ENCODE assay signal across 8 mouse cellular contexts in genomic region chr2:23155777-23156607, GRCm38 (mm10). TPM values are rescaled to one million over a fixed set of nuclear protein-coding genes. Genes with fewer than 3 reads are reported as not detected.
A peak's percentile ranks its signal among the peaks of the same experiment; 100 is the strongest.
DNase-seq lines count a peak whose midpoint lies in the region; ATAC-seq and TF ChIP-seq lines count a peak whose summit lies in the region.

Mastl (minus strand) TSS chr2:23156024.
Yme1l1 (plus strand) TSS chr2:23156369.

- H3K4me2 ChIP-seq in embryonic facial prominence, embryonic 14.5 days (ENCODE audit: low read depth, low read length): peak within 1 kb of the TSS; percentile 87
- peak within 1 kb of the TSS; percentile 88 for H3K4me2 ChIP-seq in limb, embryonic 13.5 days (replicated peaks)
- H3K4me2 ChIP-seq in midbrain, embryonic 16.5 days (ENCODE audit: low read length): peak within 1 kb of the TSS; percentile 76

- TF ChIP-seq CTCF in heart, adult 2 months (IDR thresholded peaks at IDR 0.05): peak; percentile 53

- H3K79me2 ChIP-seq in heart, adult 2 months (replicated peaks; ENCODE audit: control insufficient read depth, insufficient read depth, low read length): peaks cover 5% of the 10 kb centered on the region

- H3K27ac ChIP-seq in embryonic facial prominence, embryonic 14.5 days (replicated peaks; ENCODE audit: low read depth, low read length): peak within 1 kb of the TSS; percentile 99
- H3K27ac ChIP-seq in heart, adult 2 months: peak within 1 kb of the TSS; percentile 99
- H3K27ac ChIP-seq in limb, embryonic 13.5 days: peak within 1 kb of the TSS; percentile 98
- peak within 1 kb of the TSS; percentile 98 for H3K27ac ChIP-seq in midbrain, embryonic 16.5 days (ENCODE audit: low read length)

- H3K27me3 ChIP-seq in embryonic facial prominence, embryonic 14.5 days (replicated peaks; ENCODE audit: control insufficient read depth, insufficient read depth, low read length): no peaks in the 10 kb centered on the region
- H3K27me3 ChIP-seq in heart, adult 2 months (ENCODE audit: control insufficient read depth, insufficient read depth, low read length): no peaks in the 10 kb centered on the region
- H3K27me3 ChIP-seq in limb, embryonic 13.5 days: no peaks in the 10 kb centered on the region
- no peaks in the 10 kb centered on the region for H3K27me3 ChIP-seq in midbrain, embryonic 16.5 days (ENCODE audit: control insufficient read depth, insufficient read depth, low read depth, low read length)

- H3K9me3 ChIP-seq in embryonic facial prominence, embryonic 14.5 days (ENCODE audit: control insufficient read depth, low read length): no peaks in the 10 kb centered on the region
- H3K9me3 ChIP-seq in limb, embryonic 13.5 days: no peaks in the 10 kb centered on the region
- no peaks in the 10 kb centered on the region for H3K9me3 ChIP-seq in midbrain, embryonic 16.5 days (replicated peaks; ENCODE audit: control insufficient read depth, low read length, poor library complexity, severe bottlenecking)

- ATAC-seq in embryonic facial prominence, embryonic 14.5 days (ENCODE audit: low read depth): peak; percentile 99
- ATAC-seq in limb, embryonic 13.5 days (ENCODE audit: low FRiP score, low read depth): peak; percentile 98
- ATAC-seq in midbrain, embryonic 16.5 days: peak; percentile 99

- 1% methylated on average over 60 of the region's 61 CpGs for WGBS in embryonic facial prominence, embryonic 14.5 days
- WGBS in heart, adult 2 months: under 1% methylated on average over 61 of the region's 61 CpGs
- under 1% methylated on average over 61 of the region's 61 CpGs for WGBS in limb, embryonic 13.5 days
- under 1% methylated on average over 61 of the region's 61 CpGs for WGBS in midbrain, embryonic 16.5 days

- 0 out of 2 replicates have a peak, but pooled peaks cover 2% of the 10 kb centered on the region for H3K36me3 ChIP-seq in embryonic facial prominence, embryonic 14.5 days (ENCODE audit: control insufficient read depth, insufficient read depth, low read length)
- H3K36me3 ChIP-seq in heart, adult 2 months (ENCODE audit: control insufficient read depth, insufficient read depth, low read length): peaks cover 18% of the 10 kb centered on the region
- H3K36me3 ChIP-seq in limb, embryonic 13.5 days: peaks cover 6% of the 10 kb centered on the region
- H3K36me3 ChIP-seq in midbrain, embryonic 16.5 days (ENCODE audit: control insufficient read depth, insufficient read depth, low read length): no peaks in the 10 kb centered on the region

- TF ChIP-seq EP300 in heart, adult 2 months (IDR thresholded peaks at IDR 0.05; ENCODE audit: insufficient read depth, low read depth, low read length): peak; percentile 34; the same call in 1 of the 2 replicates

- peak within 1 kb of the TSS; percentile 84 for H3K4me3 ChIP-seq in embryonic facial prominence, embryonic 14.5 days (ENCODE audit: low read depth, low read length)
- H3K4me3 ChIP-seq in heart, adult 2 months: peak within 1 kb of the TSS; percentile 88
- H3K4me3 ChIP-seq in limb, embryonic 13.5 days: peak within 1 kb of the TSS; percentile 80
- peak within 1 kb of the TSS; percentile 55 for H3K4me3 ChIP-seq in midbrain, embryonic 16.5 days (ENCODE audit: low read depth, low read length)

- peak; percentile 89 for TF ChIP-seq POLR2A in heart, adult 2 months (IDR thresholded peaks at IDR 0.05; ENCODE audit: insufficient read depth, low read depth, low read length)

- peak; percentile 96 for DNase-seq in 3T3-L1 (ENCODE audit: low read depth, low spot score)
- peak; percentile 92 for DNase-seq in adrenal gland, postnatal 4 days (ENCODE audit: low spot score in 2 of 2)
- DNase-seq in embryonic facial prominence, embryonic 14.5 days (ENCODE audit: low spot score): peak; percentile 99
- DNase-seq in heart, adult 2 months: peak; percentile 96 to 99
- DNase-seq in kidney, adult 8-10 months: peak; percentile 96 to 98
- peak; percentile 93 to 99 for DNase-seq in spleen, postnatal 10 days (ENCODE audit: low spot score in 2 of 2)

- H3K4me1 ChIP-seq in embryonic facial prominence, embryonic 14.5 days (ENCODE audit: control insufficient read depth, insufficient read depth, low read length): peaks cover 21% of the 10 kb centered on the region
- peaks cover 4% of the 10 kb centered on the region for H3K4me1 ChIP-seq in heart, adult 2 months (ENCODE audit: control insufficient read depth, insufficient read depth, low read length)
- peaks cover 28% of the 10 kb centered on the region for H3K4me1 ChIP-seq in limb, embryonic 13.5 days
- peaks cover 28% of the 10 kb centered on the region for H3K4me1 ChIP-seq in midbrain, embryonic 16.5 days (ENCODE audit: control insufficient read depth, insufficient read depth, low read length)

- intact Hi-C loops in heart, adult 2 months (cut with DNase I): loop anchor here (2.0 to 10.0 kb wide), 3 partner anchors 87 to 261 kb away; partner anchors contain the start of genes Abi1, Acbd5 and Pdss1

- peak within 1 kb of the TSS; percentile 80 for H3K9ac ChIP-seq in embryonic facial prominence, embryonic 14.5 days (ENCODE audit: low read depth, low read length)
- peak within 1 kb of the TSS; percentile 92 for H3K9ac ChIP-seq in heart, adult 2 months (ENCODE audit: low read depth, low read length)
- peak within 1 kb of the TSS; percentile 79 for H3K9ac ChIP-seq in limb, embryonic 13.5 days
- H3K9ac ChIP-seq in midbrain, embryonic 16.5 days (ENCODE audit: low read depth, low read length): peak within 1 kb of the TSS; percentile 71

RNA-seq across cellular contexts. Expression of gene Mastl, which starts in this region (rescaled TPM):
- total RNA-seq in adrenal gland, postnatal 4 days (2021): 1 to 10 TPM; 8.4 to 8.9 TPM
- polyA plus RNA-seq in embryonic facial prominence, embryonic 14.5 days (2014; fragmentation: Nextera tagmentation; extraction: Ambion mirVana): 8.5 and 9.4 TPM in 2 replicates
- under 1 TPM; 0.18 to 0.57 TPM for total RNA-seq in heart, adult 2 months (2021)
- 0.08 and 0.15 TPM in 2 replicates for polyA plus RNA-seq in heart, adult 2 months (2012; rRNA removed)
- 8.0 and 10.0 TPM in 2 replicates for polyA plus RNA-seq in limb, embryonic 13.5 days (2015; fragmentation: Nextera tagmentation; extraction: Ambion mirVana)
- polyA plus RNA-seq in midbrain, embryonic 16.5 days (2015; fragmentation: Nextera tagmentation; extraction: Ambion mirVana): 1.8 and 2.0 TPM in 2 replicates

RNA-seq across cellular contexts. Expression of gene Yme1l1, which starts in this region (rescaled TPM):
- 100 to 1,000 TPM; 119 to 122 TPM for total RNA-seq in adrenal gland, postnatal 4 days (2021)
- 76.5 and 78.6 TPM in 2 replicates for polyA plus RNA-seq in embryonic facial prominence, embryonic 14.5 days (2014; fragmentation: Nextera tagmentation; extraction: Ambion mirVana)
- 10 to 100 TPM; 61.3 to 73.3 TPM for total RNA-seq in heart, adult 2 months (2021)
- polyA plus RNA-seq in heart, adult 2 months (2012; rRNA removed): 5.9 and 13.2 TPM in 2 replicates
- 84.6 and 90.3 TPM in 2 replicates for polyA plus RNA-seq in limb, embryonic 13.5 days (2015; fragmentation: Nextera tagmentation; extraction: Ambion mirVana)
- 62.3 and 68.8 TPM in 2 replicates for polyA plus RNA-seq in midbrain, embryonic 16.5 days (2015; fragmentation: Nextera tagmentation; extraction: Ambion mirVana)

Comparison
In these comparisons a context has a peak if more than half of its experiments do, and no peak if none do; other contexts are left out.
1. Peak in every context shown above with its lines: DNase-seq, ATAC-seq, H3K4me3 ChIP-seq and H3K27ac ChIP-seq.
2. RNA of gene Mastl (total RNA-seq): 8.4 to 8.9 TPM in adrenal gland, postnatal 4 days; 0.18 to 0.57 TPM in heart, adult 2 months; every median in the first group is over 4 times any median in the second.